Mouse (Mus musculus): ENCODE results near the gene Uvrag. TPM values are rescaled to one million over a fixed set of nuclear protein-coding genes. Genes with fewer than 3 reads are reported as not detected.

Uvrag gene
- total and polyA plus RNA-seq, 2 experiments = 12.2 to 18.3 TPM

GRCm38 (mm10) chr7:99120865-99121521 lies 19.9 kb downstream of the Uvrag start:
- Histone ChIP-seq H3K4me3 (ENCODE audit: insufficient read depth, low read depth, low read length) (no peak overlapping the region), H3K27ac (replicated peaks; ENCODE audit: insufficient read depth, low read depth, low read length) (peak overlapping the region; percentile 50), H3K36me3 (ENCODE audit: control insufficient read depth, insufficient read depth, low read length) (no peaks in the 10 kb centered on the region), H3K4me1 (ENCODE audit: control insufficient read depth, insufficient read depth, low read length) (peaks cover 34% of the 10 kb centered on the region), H3K79me2 (ENCODE audit: control insufficient read depth, insufficient read depth, low read length) (peaks cover 37% of the 10 kb centered on the region), H3K9ac (ENCODE audit: low read depth, low read length) (no peak overlapping the region), H3K27me3 (ENCODE audit: control insufficient read depth, insufficient read depth, low read length) (no peaks in the 10 kb centered on the region)
- DNase-seq (ENCODE audit: extremely low read depth, low read depth, low spot score) = peak; percentile 85
- WGBS = 38% methylated on average over 5 of the region's 5 CpGs
- TF ChIP-seq CTCF (IDR thresholded peaks at IDR 0.05; ENCODE audit: low read depth, low read length) (no peak), POLR2A (IDR thresholded peaks at IDR 0.05; ENCODE audit: extremely low read depth, insufficient read depth, low read length) (no peak)

- peaks cover 37% of the 10 kb centered on the region for H3K79me2 ChIP-seq (ENCODE audit: control insufficient read depth, insufficient read depth, low read length)
- H3K27ac ChIP-seq (replicated peaks; ENCODE audit: insufficient read depth, low read depth, low read length) = no peak overlapping the region
- H3K27me3 ChIP-seq (ENCODE audit: control insufficient read depth, insufficient read depth, low read length) = no peaks in the 10 kb centered on the region
- TF ChIP-seq POLR2A (IDR thresholded peaks at IDR 0.05; ENCODE audit: extremely low read depth, insufficient read depth, low read length) (no peak), CTCF (IDR thresholded peaks at IDR 0.05; ENCODE audit: low read depth, low read length) (no peak)
- no peak overlapping the region for H3K9ac ChIP-seq (ENCODE audit: low read depth, low read length)
- H3K4me1 ChIP-seq (ENCODE audit: control insufficient read depth, insufficient read depth, low read length) = peaks cover 31% of the 10 kb centered on the region
- no peak for DNase-seq (ENCODE audit: extremely low read depth, low read depth, low spot score)
- H3K36me3 ChIP-seq (ENCODE audit: control insufficient read depth, insufficient read depth, low read length) = no peaks in the 10 kb centered on the region
- H3K4me3 ChIP-seq (ENCODE audit: insufficient read depth, low read depth, low read length) = no peak overlapping the region
- 80% methylated on average over 4 of the region's 4 CpGs for WGBS
Measured at GRCm38 (mm10) chr7:99120082-99120481, 20.9 kb downstream of the Uvrag start.

- Histone ChIP-seq H3K4me3 (ENCODE audit: insufficient read depth, low read depth, low read length) (no peak overlapping the region), H3K79me2 (ENCODE audit: control insufficient read depth, insufficient read depth, low read length) (peaks cover 33% of the 10 kb centered on the region; the same call in 1 of the 2 replicates), H3K9ac (ENCODE audit: low read depth, low read length) (no peak overlapping the region), H3K27me3 (ENCODE audit: control insufficient read depth, insufficient read depth, low read length) (no peaks in the 10 kb centered on the region), H3K27ac (replicated peaks; ENCODE audit: insufficient read depth, low read depth, low read length) (peak overlapping the region; percentile 63; the same call in 1 of the 2 replicates), H3K36me3 (ENCODE audit: control insufficient read depth, insufficient read depth, low read length) (no peaks in the 10 kb centered on the region), H3K4me1 (ENCODE audit: control insufficient read depth, insufficient read depth, low read length) (peaks cover 21% of the 10 kb centered on the region)
- DNase-seq (ENCODE audit: extremely low read depth, low read depth, low spot score) = peak; percentile 90
- 27% methylated on average over 3 of the region's 3 CpGs for WGBS
- TF ChIP-seq POLR2A (IDR thresholded peaks at IDR 0.05; ENCODE audit: extremely low read depth, insufficient read depth, low read length) (no peak), CTCF (IDR thresholded peaks at IDR 0.05; ENCODE audit: low read depth, low read length) (no peak)
Measured at GRCm38 (mm10) chr7:99116781-99117180, 24.2 kb downstream of the Uvrag start.

- no peaks in the 10 kb centered on the region for H3K36me3 ChIP-seq (ENCODE audit: control insufficient read depth, insufficient read depth, low read length)
- TF ChIP-seq CTCF (IDR thresholded peaks at IDR 0.05; ENCODE audit: low read depth, low read length) (no peak), POLR2A (IDR thresholded peaks at IDR 0.05; ENCODE audit: extremely low read depth, insufficient read depth, low read length) (no peak)
- H3K4me3 ChIP-seq (ENCODE audit: insufficient read depth, low read depth, low read length) = no peak overlapping the region
- WGBS = 74% methylated on average over 16 of the region's 16 CpGs
- no peak overlapping the region for H3K27ac ChIP-seq (replicated peaks; ENCODE audit: insufficient read depth, low read depth, low read length)
- H3K79me2 ChIP-seq (ENCODE audit: control insufficient read depth, insufficient read depth, low read length) = peaks cover 26% of the 10 kb centered on the region; the same call in 1 of the 2 replicates
- H3K4me1 ChIP-seq (ENCODE audit: control insufficient read depth, insufficient read depth, low read length) = peaks cover 13% of the 10 kb centered on the region
- no peaks in the 10 kb centered on the region for H3K27me3 ChIP-seq (ENCODE audit: control insufficient read depth, insufficient read depth, low read length)
- peak; percentile 63 for DNase-seq (ENCODE audit: extremely low read depth, low read depth, low spot score)
- H3K9ac ChIP-seq (ENCODE audit: low read depth, low read length) = no peak overlapping the region
Measured at GRCm38 (mm10) chr7:99114006-99114726, 26.8 kb downstream of the Uvrag start.

GRCm38 (mm10) chr7:99107566-99107965 lies 33.4 kb downstream of the Uvrag start:
- TF ChIP-seq CTCF (IDR thresholded peaks at IDR 0.05; ENCODE audit: low read depth, low read length) = peak; percentile 30; the same call in 1 of the 2 replicates
- TF ChIP-seq POLR2A (IDR thresholded peaks at IDR 0.05; ENCODE audit: extremely low read depth, insufficient read depth, low read length) = no peak
- Histone ChIP-seq H3K4me3 (ENCODE audit: insufficient read depth, low read depth, low read length) (no peak overlapping the region), H3K27ac (replicated peaks; ENCODE audit: insufficient read depth, low read depth, low read length) (no peak overlapping the region), H3K79me2 (ENCODE audit: control insufficient read depth, insufficient read depth, low read length) (peaks cover 12% of the 10 kb centered on the region; the same call in 1 of the 2 replicates), H3K9ac (ENCODE audit: low read depth, low read length) (no peak overlapping the region), H3K36me3 (ENCODE audit: control insufficient read depth, insufficient read depth, low read length) (no peaks in the 10 kb centered on the region; the same call in 1 of the 2 replicates), H3K4me1 (ENCODE audit: control insufficient read depth, insufficient read depth, low read length) (peaks cover 13% of the 10 kb centered on the region), H3K27me3 (ENCODE audit: control insufficient read depth, insufficient read depth, low read length) (no peaks in the 10 kb centered on the region)
- WGBS = 46% methylated on average over 3 of the region's 3 CpGs
- DNase-seq (ENCODE audit: extremely low read depth, low read depth, low spot score) = peak; percentile 58
